Mouse (Mus musculus) embryo, embryonic 11.5 days (tissue): ENCODE results near the gene Prrt3.

ENCODE experiments used
- DNase-seq: peaks from one replicate; pipeline ENCODE4 v3.0.0-alpha.2; 2012; ENCODE audit warnings: low read depth, low spot score

Gene Prrt3

GRCm38 (mm10) chr6:113501388-113502084 lies at the start of gene Prrt3:
Gene Prrt3 (minus strand): TSS chr6:113501931.
- no peak for DNase-seq

GRCm38 (mm10) chr6:113543906-113544481 lies 42.3 kb upstream of the Prrt3 start:
- DNase-seq: no peak

GRCm38 (mm10) chr6:113541610-113542009 lies 39.9 kb upstream of the Prrt3 start:
- no peak for DNase-seq

- no peak for DNase-seq
Measured at GRCm38 (mm10) chr6:113534886-113535285, 33.2 kb upstream of the Prrt3 start.

- no peak for DNase-seq
Measured at GRCm38 (mm10) chr6:113531840-113532404, 30.2 kb upstream of the Prrt3 start.

GRCm38 (mm10) chr6:113530932-113531839 lies 29.5 kb upstream of the Prrt3 start, which contains the start of the genes Emc3 and Fancd2:
Gene Emc3 (minus strand): TSS chr6:113531652.
Gene Fancd2 (plus strand): TSS chr6:113531682.
- DNase-seq: peak; percentile 88

GRCm38 (mm10) chr6:113523420-113523819 lies 21.7 kb upstream of the Prrt3 start:
- no peak for DNase-seq

- DNase-seq: no peak
Measured at GRCm38 (mm10) chr6:113522310-113522709, 20.6 kb upstream of the Prrt3 start.

GRCm38 (mm10) chr6:113517434-113518080 lies 15.8 kb upstream of the Prrt3 start:
- DNase-seq: no peak

- DNase-seq: no peak
Measured at GRCm38 (mm10) chr6:113514600-113514999, 12.9 kb upstream of the Prrt3 start.

- no peak for DNase-seq
Measured at GRCm38 (mm10) chr6:113513944-113514343, 12.2 kb upstream of the Prrt3 start.

GRCm38 (mm10) chr6:113508947-113509280 lies 7.2 kb upstream of the Prrt3 start:
- no peak for DNase-seq

- DNase-seq: no peak
Measured at GRCm38 (mm10) chr6:113508272-113508946, 6.7 kb upstream of the Prrt3 start.

GRCm38 (mm10) chr6:113507130-113507529 lies 5.4 kb upstream of the Prrt3 start:
- no peak for DNase-seq

GRCm38 (mm10) chr6:113505689-113506088 lies 4.0 kb upstream of the Prrt3 start:
- no peak for DNase-seq

- no peak for DNase-seq
Measured at GRCm38 (mm10) chr6:113502801-113503200, 1.1 kb upstream of the Prrt3 start.

GRCm38 (mm10) chr6:113499346-113499745 lies 2.4 kb downstream of the Prrt3 start:
- no peak for DNase-seq

GRCm38 (mm10) chr6:113495071-113495675 lies 6.6 kb downstream of the Prrt3 start:
- DNase-seq: no peak

- DNase-seq: peak; percentile 57
Measured at GRCm38 (mm10) chr6:113494258-113494788, 7.4 kb downstream of the Prrt3 start.
